Mouse (Mus musculus): ENCODE data around the gene Izumo1r. TPM values are rescaled to one million over a fixed set of nuclear protein-coding genes. Genes with fewer than 3 reads are reported as not detected.

Gene Izumo1r
- total RNA-seq, 1 experiment from 2014 or later = 1.5 TPM

DNA sequence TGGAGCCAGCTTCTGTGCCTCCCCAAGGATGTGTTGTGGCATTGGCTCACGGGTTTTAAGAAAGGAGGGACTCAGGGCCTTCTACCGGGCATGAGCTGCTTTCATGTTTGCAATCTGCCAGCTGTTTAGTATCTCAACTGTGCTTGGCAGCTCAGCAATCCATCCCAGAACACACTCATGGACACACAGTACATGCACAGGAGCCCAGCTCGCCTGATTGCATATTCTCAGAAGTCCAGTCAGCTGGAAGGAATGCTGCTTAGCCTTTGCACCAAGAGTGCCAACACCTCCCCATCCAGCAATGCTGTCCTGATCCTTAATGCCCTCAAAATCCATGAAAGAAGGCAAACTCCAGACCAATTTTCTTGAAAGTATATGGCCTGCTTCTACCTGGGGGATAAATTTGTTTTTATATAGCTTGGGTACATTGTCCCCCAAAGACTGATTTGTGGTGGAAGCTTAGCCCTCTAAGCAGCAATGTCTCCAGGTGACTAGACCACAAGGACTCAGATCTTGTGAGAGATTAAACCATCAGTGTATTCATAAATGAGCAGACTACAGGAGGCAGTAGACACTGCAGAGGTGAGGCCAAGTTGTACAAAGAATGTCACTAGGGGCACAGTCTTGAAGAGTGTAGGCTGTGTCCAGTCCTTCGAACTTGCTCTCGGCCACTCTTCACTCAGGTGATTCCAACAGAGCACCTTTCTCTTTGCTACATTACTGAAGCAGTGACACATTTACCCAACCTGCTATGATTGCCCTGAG, 27.8 kb downstream of the Izumo1r start:
- ATAC-seq (ENCODE audit: extremely low read depth, insufficient number of reproducible peaks, low FRiP score, poor library complexity, severe bottlenecking) = no peak

- no peak for ATAC-seq (ENCODE audit: extremely low read depth, insufficient number of reproducible peaks, low FRiP score, poor library complexity, severe bottlenecking)
Observed at GRCm38 (mm10) chr9:14872181-14872930, 31.4 kb downstream of the Izumo1r start.

DNA sequence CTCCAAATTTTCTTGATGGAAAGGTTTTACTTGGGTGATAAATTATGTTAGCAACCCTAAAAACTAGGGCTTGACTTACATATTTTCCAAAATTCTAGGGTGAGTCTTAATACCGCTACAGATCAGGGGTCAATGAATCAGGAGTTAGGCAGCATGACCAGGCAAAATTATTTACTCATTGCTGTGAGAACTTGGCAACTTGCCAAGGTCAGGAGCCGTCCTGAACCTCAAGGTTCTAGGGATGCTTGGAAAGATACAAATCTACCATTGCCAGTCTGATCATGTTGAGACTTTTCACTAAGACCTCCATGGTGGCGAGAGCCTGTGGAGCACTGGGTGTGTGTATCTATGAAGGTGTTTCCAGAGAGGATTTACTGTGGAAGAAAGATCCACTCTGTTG, 32.2 kb downstream of the Izumo1r start:
- ATAC-seq (ENCODE audit: extremely low read depth, insufficient number of reproducible peaks, low FRiP score, poor library complexity, severe bottlenecking) = no peak

DNA sequence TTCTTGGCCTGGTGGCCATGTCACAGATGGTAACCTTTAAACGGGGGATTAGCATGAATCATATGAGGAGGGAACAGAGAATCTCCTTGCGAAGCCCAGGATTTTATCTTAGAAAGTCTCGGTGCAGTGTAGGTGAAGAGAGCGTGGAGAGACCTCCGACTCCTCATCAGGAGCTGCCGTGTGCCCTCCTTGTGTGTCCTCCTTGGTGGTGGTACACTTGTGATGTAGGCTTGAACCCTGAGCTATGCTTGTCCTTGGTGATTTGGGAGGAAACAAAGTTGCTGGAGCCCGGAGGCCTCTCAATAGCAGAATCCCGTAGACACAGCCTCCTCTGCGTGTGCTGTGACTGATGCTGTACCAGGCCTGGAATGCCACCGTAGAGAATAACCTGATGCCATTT, 32.9 kb downstream of the Izumo1r start:
- no peak for ATAC-seq (ENCODE audit: extremely low read depth, insufficient number of reproducible peaks, low FRiP score, poor library complexity, severe bottlenecking)

DNA sequence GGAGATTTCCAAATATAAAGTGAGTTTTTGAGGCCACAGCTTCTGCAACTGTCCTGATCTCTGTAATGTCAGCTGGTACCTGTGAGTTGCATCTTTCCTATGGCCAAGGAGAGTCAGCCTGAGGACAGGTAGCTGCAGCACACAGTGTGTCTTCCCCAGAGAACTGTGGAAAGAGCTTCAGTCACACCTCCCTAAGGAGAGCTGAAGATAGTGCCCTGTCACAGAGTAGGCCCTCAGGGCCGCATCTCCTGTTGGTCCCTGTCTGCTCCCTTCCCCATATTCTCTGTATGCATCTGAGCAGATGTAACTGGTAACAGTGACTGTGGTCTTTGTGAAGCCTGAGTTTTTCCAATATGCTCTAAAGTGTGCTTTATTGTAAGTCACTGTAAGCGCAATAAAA, 33.4 kb downstream of the Izumo1r start:
- ATAC-seq (ENCODE audit: extremely low read depth, insufficient number of reproducible peaks, low FRiP score, poor library complexity, severe bottlenecking) = no peak

GRCm38 (mm10) chr9:14868326-14868725, 35.4 kb downstream of the Izumo1r start:
- no peak for ATAC-seq (ENCODE audit: extremely low read depth, insufficient number of reproducible peaks, low FRiP score, poor library complexity, severe bottlenecking)

- ATAC-seq (ENCODE audit: extremely low read depth, insufficient number of reproducible peaks, low FRiP score, poor library complexity, severe bottlenecking) = peak; percentile 83
Observed at GRCm38 (mm10) chr9:14866957-14867356, 36.8 kb downstream of the Izumo1r start.

DNA sequence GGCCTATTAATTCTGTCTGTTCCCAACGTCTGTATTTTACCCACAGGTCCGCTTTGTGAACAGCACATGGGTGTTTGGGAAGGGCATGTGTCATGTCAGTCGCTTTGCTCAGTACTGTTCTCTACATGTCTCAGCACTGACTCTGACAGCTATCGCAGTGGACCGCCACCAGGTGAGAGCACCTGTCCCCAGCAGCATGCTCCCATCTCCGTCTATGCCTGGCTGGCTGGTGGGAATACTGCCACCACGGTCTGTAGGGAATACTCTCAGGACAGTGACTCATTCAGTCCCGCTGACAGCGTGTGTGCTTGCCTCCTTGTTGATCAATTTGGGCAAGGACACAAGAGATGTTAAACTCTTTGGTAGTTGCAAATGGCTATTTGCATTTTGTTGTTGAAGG, 39.0 kb downstream of the Izumo1r start:
- no peak for ATAC-seq (ENCODE audit: extremely low read depth, insufficient number of reproducible peaks, low FRiP score, poor library complexity, severe bottlenecking)

- ATAC-seq (ENCODE audit: extremely low read depth, insufficient number of reproducible peaks, low FRiP score, poor library complexity, severe bottlenecking) = no peak
Observed at GRCm38 (mm10) chr9:14863126-14863525, 40.6 kb downstream of the Izumo1r start.

DNA sequence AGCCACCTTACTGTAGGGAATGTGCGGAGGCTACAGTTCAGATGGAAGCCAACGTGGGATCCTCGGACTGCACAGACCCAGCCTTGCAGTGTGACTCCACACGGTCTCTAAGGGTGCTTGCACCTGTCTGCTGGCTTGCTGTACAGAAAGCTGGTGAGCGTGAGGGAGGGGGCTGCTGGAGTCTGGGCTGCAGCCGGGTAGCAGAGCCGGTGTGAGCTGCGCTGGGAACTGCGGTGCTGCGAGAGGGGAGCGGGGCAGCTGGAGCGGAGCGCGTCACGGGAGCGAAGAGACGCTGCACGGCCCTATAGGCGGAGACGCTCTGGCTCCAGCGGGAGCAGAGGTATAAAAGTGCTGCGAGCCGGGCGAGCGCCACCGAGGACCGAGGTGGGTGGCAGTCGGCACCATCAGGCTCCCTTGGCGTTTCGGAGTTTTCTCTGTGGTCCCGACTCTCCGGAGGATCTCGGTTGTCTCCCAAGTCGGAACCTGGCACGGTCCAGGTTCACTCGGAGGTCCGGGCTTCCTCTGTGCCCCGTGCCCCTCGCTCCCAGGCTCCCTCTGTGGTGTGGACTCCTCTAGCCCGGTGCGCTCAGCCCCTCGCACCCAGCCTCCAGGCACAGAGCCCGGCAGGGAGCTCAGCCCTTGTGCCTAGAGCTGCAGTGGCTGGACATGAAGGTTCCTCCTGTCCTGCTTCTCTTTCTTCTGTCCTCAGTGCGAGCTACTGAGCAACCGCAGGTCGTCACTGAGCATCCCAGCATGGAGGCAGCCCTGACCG, 43.7 kb downstream of the Izumo1r start, which contains the start of gene Gpr83:
TSS of gene Gpr83 (plus strand) at position 343 of the 772 bp plus-strand sequence.
- ATAC-seq (ENCODE audit: extremely low read depth, insufficient number of reproducible peaks, low FRiP score, poor library complexity, severe bottlenecking) = no peak

DNA sequence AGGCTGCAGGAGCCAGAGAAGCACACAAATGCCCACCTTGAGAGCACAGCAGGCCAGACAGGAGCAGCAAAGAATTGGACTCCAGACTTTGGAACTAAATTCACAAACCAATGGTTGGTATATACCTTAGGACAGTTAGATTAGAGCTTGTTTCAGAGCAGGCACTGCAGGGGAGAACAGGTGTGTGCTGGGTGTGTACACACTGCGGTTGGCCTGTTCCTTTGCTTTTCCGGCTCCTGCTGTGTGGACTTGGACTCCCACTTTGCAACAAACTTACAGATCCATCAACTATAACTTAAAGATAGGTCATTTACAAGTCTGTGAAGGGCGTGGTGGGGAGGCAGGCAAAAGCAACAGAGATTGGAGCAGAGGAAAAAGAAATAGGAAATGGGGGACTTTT, 45.0 kb downstream of the Izumo1r start:
- no peak for ATAC-seq (ENCODE audit: extremely low read depth, insufficient number of reproducible peaks, low FRiP score, poor library complexity, severe bottlenecking)

DNA sequence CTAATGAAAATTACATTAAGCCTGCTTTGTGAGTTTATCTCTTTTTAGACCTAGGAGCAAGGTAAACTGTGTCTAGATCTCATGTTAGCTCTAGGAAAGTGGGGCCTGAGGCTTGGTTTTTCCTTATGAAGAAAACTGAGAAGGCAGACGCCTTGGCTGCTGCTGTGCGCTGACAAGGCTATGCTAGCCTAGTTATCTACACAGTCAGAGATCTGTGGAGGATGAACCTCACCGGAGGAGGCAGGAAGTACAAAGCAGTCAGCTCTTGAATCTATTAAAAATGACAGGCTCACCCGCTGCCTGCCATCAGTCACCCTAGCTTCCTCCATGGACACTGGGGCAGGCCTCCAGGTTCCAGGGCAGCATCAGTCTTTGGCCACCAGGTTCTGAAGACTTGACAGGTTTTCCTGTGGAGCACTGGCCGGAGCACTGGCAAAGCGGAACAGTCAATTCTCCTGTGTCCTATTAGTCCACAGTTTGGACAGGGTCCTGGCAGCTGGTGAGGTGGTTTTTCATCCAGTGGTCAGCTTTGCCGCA, 45.5 kb downstream of the Izumo1r start:
- no peak for ATAC-seq (ENCODE audit: extremely low read depth, insufficient number of reproducible peaks, low FRiP score, poor library complexity, severe bottlenecking)

GRCm38 (mm10) chr9:14856922-14857654, 46.7 kb downstream of the Izumo1r start:
- no peak for ATAC-seq (ENCODE audit: extremely low read depth, insufficient number of reproducible peaks, low FRiP score, poor library complexity, severe bottlenecking)

GRCm38 (mm10) chr9:14854585-14854984, 49.2 kb downstream of the Izumo1r start:
- no peak for ATAC-seq (ENCODE audit: extremely low read depth, insufficient number of reproducible peaks, low FRiP score, poor library complexity, severe bottlenecking)

GRCm38 (mm10) chr9:14848267-14848935, 55.3 kb downstream of the Izumo1r start:
- no peak for ATAC-seq (ENCODE audit: extremely low read depth, insufficient number of reproducible peaks, low FRiP score, poor library complexity, severe bottlenecking)

GRCm38 (mm10) chr9:14846428-14846827, 57.3 kb downstream of the Izumo1r start:
- peak; percentile 56; the same call in 1 of the 2 replicates for ATAC-seq (ENCODE audit: extremely low read depth, insufficient number of reproducible peaks, low FRiP score, poor library complexity, severe bottlenecking)

DNA sequence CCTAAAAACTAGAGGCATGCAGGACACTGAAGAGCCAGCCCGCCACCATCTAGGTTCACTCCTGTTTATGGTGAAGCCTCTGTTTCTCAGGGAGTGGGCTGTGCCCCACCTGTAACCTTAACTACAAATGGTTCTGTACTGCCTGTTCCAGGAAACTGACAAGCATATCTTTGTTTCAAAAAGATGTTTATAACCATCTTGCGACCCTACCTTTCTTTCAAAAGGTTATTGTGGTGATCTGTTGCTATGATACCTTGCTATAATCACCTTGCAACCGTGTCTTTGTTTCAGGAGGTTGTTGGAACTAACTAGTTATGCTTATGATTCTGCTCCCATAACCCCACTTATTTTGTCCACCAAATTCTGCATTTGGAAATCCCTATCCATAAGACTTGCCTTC, 59.8 kb downstream of the Izumo1r start:
- ATAC-seq (ENCODE audit: extremely low read depth, insufficient number of reproducible peaks, low FRiP score, poor library complexity, severe bottlenecking) = no peak

DNA sequence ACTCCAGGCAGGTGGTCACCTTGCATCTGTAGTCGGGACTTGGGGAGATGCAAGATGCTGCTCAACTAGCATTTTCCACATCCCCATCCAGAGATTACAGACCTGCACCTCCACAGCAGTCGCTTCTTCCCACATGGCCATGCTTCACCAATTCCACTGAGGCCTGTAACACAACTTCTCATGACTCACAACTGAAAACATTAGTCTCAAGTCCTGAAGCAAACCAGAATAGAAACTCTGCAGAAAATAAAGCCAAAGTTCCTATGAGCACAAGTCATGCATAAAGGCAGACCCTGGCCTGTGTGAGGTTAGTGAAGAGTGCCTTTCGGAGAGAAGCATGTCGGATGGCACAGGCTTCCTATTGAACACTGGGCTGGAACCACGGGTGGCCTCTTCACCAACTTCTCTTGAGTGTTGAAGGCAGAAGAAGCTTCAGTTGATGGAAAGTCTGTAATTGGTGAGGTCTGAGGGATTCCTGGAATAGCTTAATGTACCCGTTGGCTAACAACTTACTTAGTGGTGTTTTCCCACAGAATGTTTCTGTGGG, 60.4 kb downstream of the Izumo1r start:
- ATAC-seq (ENCODE audit: extremely low read depth, insufficient number of reproducible peaks, low FRiP score, poor library complexity, severe bottlenecking) = no peak

Measured in neutrophil, adult 5-6 weeks (primary cell).